Mouse (Mus musculus) MEL (cell line): Measurements from ENCODE around the gene RPS10-NUDT3.

Source experiments
- CHD2 ChIP-seq: IDR thresholded peaks from 2 replicates; pipeline ENCODE4 v1.6.1; 2011; ENCODE audit warnings: low read length, improper control_type of control experiment
- CTCF ChIP-seq, 3 experiments: IDR thresholded peaks in 2 of 3; conservative IDR thresholded peaks in 1 of 3; 2 replicates each; pipeline ENCODE4 v1.5.1; 2011 to 2012; ENCODE audit warnings: low read length in 3 of 3, low read depth in 2 of 3, mild to moderate bottlenecking in 2 of 3, improper control_type of control experiment in 1 of 3, inconsistent platforms in 1 of 3, mixed read lengths in 1 of 3, moderate library complexity in 1 of 3; ENCODE audit not compliant: control insufficient read depth in 1 of 3, insufficient read depth in 1 of 3, poor library complexity in 1 of 3, severe bottlenecking in 1 of 3
- EP300 ChIP-seq, 2 experiments: IDR thresholded peaks; 2 replicates each; pipeline ENCODE4 v1.6.1; 2011; ENCODE audit warnings: improper control_type of control experiment in 2 of 2, low read length in 2 of 2, low read depth in 1 of 2, mild to moderate bottlenecking in 1 of 2
- GABPA ChIP-seq: IDR thresholded peaks from 2 replicates; pipeline ENCODE4 v1.6.1; 2012; ENCODE audit warnings: low read depth, mild to moderate bottlenecking, inconsistent platforms, low read length, improper control_type of control experiment, moderate library complexity
- GATA1 ChIP-seq: IDR thresholded peaks from 2 replicates; pipeline ENCODE4 v1.6.1; 2011; ENCODE audit warnings: low read depth, low read length, improper control_type of control experiment
- HCFC1 ChIP-seq: IDR thresholded peaks from 2 replicates; pipeline ENCODE4 v1.6.1; 2012; ENCODE audit warnings: low read depth, mild to moderate bottlenecking, inconsistent platforms, low read length, improper control_type of control experiment, moderate library complexity
- MAX ChIP-seq: IDR thresholded peaks from 2 replicates; pipeline ENCODE4 v1.6.1; 2011; ENCODE audit warnings: low read length, improper control_type of control experiment
- NELFE ChIP-seq: IDR thresholded peaks from 2 replicates; pipeline ENCODE4 v1.6.1; 2011; ENCODE audit warnings: low read depth, low read length, improper control_type of control experiment
- POLR2A ChIP-seq, 2 experiments: IDR thresholded peaks; 2 replicates each; pipeline ENCODE4 v1.6.1; 2011 to 2012; ENCODE audit warnings: low read length in 2 of 2, mild to moderate bottlenecking in 2 of 2, control low read depth in 1 of 2, improper control_type of control experiment in 1 of 2, low read depth in 1 of 2, moderate library complexity in 1 of 2; ENCODE audit not compliant: control insufficient read depth in 1 of 2, insufficient read depth in 1 of 2, poor library complexity in 1 of 2
- RCOR1 ChIP-seq: IDR thresholded peaks from 2 replicates; pipeline ENCODE4 v1.6.1; 2012; ENCODE audit warnings: low read depth, mild to moderate bottlenecking, inconsistent platforms, low read length, improper control_type of control experiment
- USF1 ChIP-seq: IDR thresholded peaks from 2 replicates; pipeline ENCODE4 v1.6.1; 2014; ENCODE audit warnings: low read depth, mild to moderate bottlenecking, inconsistent platforms, low read length, improper control_type of control experiment, moderate library complexity

DNA sequence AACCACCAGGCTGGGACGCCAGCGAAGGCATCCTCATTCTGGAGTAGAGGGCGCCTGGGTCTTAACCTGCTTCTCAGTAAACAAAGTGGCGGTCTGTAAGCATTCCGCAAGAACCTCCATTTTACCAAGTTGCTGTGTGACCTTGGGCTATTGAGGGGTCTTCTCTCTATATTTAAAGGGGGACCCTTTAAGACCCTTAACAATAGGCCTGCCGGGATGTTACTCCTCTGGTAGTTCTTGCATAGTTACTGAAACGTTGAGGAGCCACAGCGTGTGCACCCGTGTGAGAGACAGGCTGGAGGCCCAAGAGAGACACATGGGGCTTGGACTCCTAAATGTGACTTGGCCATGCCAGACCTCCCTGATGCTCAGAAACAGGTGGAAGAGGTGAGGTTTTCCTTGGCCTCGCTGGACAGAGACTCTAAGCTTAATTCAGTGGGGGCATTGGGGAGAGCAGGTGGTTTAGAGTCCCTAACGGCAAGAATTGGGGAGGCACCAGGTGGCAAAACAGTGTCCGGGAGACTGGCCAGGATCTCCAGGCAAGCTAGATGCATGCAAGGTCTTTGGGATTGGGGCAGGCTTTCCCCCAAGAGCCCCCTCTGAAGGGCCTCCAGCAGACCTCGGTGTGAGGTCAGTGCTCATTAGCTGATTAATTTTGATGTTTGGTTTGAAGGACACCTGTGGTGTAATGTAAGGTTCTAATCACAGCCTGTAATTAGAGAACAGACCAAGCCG, 76.9 kb downstream of the RPS10-NUDT3 start:
- TF ChIP-seq RCOR1 = no peak
- TF ChIP-seq CTCF (IDR thresholded peaks at IDR 0.05 in 2 of 3, conservative IDR thresholded peaks at IDR 0.05 in 1 of 3; ENCODE audit: control insufficient read depth in 1 of 3, insufficient read depth in 1 of 3, low read depth in 2 of 3, low read length in 3 of 3, poor library complexity in 1 of 3, severe bottlenecking in 1 of 3) = no peak
- TF ChIP-seq GATA1 = no peak
- no peak for TF ChIP-seq GABPA
- no peak for TF ChIP-seq NELFE
- TF ChIP-seq CHD2 = no peak
- TF ChIP-seq USF1 = no peak
- no peak for TF ChIP-seq MAX
- no peak for TF ChIP-seq POLR2A (IDR thresholded peaks at IDR 0.05; ENCODE audit: control insufficient read depth in 1 of 2, insufficient read depth in 1 of 2, low read depth in 1 of 2, low read length in 2 of 2, poor library complexity in 1 of 2)
- no peak for TF ChIP-seq EP300 (IDR thresholded peaks at IDR 0.05; ENCODE audit: low read depth in 1 of 2, low read length in 2 of 2)
- no peak for TF ChIP-seq HCFC1
